Mouse (Mus musculus) limb, embryonic 12.5 days (tissue): ENCODE measurements at regions not wholly inside any gene's neighbourhood (a gene's known extent, or its start where the extent isn't known, plus 50 kb on each side); places are given as distances from the start of the nearest gene placed in this dataset.

Experiments used
- ATAC-seq: fragments of 200-750 bp; cut with Nextera tagmentation; 2 replicates; pipeline ENCODE4 v1.8.0; 2017; ENCODE audit warnings: low read depth, moderate TSS enrichment; ENCODE audit not compliant: insufficient number of reproducible peaks, insufficient read depth, low FRiP score, low TSS enrichment
- H3K27ac ChIP-seq: fragments of 300-500 bp; sonication (generic); 2 replicates; pipeline ENCODE4 v1.5.1; 2016; ENCODE audit warnings: mild to moderate bottlenecking, moderate library complexity
- H3K27me3 ChIP-seq: fragments of 300-500 bp; sonication (generic); 2 replicates; pipeline ENCODE4 v1.6.1; 2016; ENCODE audit warnings: mild to moderate bottlenecking, moderate library complexity
- H3K36me3 ChIP-seq: fragments of 300-500 bp; sonication (generic); 2 replicates; pipeline ENCODE4 v1.6.1; 2016; ENCODE audit warnings: mild to moderate bottlenecking, moderate library complexity
- H3K4me1 ChIP-seq: fragments of 300-500 bp; sonication (generic); replicated peaks from 2 replicates; pipeline ENCODE4 v1.6.1; 2016
- H3K4me2 ChIP-seq: fragments of 300-500 bp; sonication (generic); 2 replicates; pipeline ENCODE4 v1.6.1; 2016; ENCODE audit warnings: mild to moderate bottlenecking, moderate library complexity
- H3K4me3 ChIP-seq: fragments of 300-500 bp; sonication (generic); replicated peaks from 2 replicates; pipeline ENCODE4 v1.5.1; 2016; ENCODE audit warnings: mild to moderate bottlenecking
- H3K9ac ChIP-seq: fragments of 300-500 bp; sonication (generic); replicated peaks from 2 replicates; pipeline ENCODE4 v1.6.1; 2016; ENCODE audit warnings: mild to moderate bottlenecking, moderate library complexity
- H3K9me3 ChIP-seq: fragments of 300-500 bp; sonication (generic); 2 replicates; pipeline ENCODE4 v1.6.1; 2016; ENCODE audit warnings: mild to moderate bottlenecking, moderate library complexity
- WGBS: fragments of 180-500 bp; shearing (Covaris S2); methylation state at CpG from one replicate; pipeline ENCODE4 v1.1.7; 2016; 5-methylcytosine and 5-hydroxymethylcytosine counted together

DNA sequence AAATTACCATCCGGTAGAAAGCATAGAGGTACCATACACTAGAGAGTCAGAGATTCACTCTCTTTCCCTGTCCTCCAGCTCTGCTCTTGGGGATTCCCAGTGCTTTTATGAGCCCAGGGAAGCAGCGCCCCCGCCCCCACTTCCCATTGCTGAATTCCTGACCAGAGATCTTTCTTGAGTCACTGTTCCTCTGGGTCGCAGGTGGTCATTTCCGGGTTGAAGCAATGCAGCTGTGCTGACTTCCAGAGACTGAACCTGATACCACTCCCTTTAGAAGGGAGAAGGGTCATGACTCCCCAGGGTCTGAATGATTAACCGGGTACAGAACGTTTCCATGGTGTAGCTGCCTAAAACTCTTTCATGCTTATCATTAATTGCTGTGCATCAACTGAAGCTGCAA is 128.9 kb downstream of the Cd83 start:
- Histone ChIP-seq H3K27me3 (no peaks in the 10 kb centered on the region), H3K9ac (no peak overlapping the region), H3K27ac (no peak overlapping the region), H3K9me3 (peaks cover 4% of the 10 kb centered on the region; the same call in 1 of the 2 replicates), H3K4me3 (no peak overlapping the region), H3K4me2 (no peak overlapping the region), H3K36me3 (no peaks in the 10 kb centered on the region), H3K4me1 (peaks cover 24% of the 10 kb centered on the region)
- ATAC-seq, result no peak
- WGBS, result 19% methylated on average over 7 of the region's 7 CpGs

DNA sequence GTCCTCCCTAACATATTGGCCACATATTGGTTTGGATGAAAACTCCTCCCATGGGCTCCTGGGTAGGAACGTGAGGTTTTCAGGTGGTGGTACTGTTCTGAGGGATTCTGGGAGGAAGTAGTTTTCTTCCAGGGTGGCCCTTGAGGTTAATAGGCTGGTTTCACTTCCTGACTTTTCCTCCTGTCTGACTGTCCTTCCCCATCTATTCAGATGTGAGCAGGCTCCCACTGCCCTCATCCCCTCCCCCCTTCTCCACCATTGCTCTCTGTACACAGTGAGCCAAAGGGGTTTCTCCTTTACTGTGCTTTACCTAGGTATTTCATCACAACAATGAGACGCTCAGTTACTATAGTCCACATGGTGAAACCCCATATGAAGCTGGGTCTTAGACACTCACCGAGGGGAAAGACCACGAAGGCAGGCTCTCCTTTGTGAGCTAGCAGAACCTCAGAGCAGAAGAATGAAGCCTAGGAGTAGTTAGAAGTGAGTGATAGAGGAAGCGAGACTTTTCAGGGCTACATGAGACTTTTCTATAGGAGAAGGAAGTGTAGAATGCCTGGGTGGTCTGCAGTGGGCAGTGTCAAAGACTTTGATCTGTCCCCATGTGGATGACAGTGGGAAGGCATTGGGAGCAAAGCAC is 135.3 kb downstream of the Cd83 start:
- ATAC-seq, result no peak
- no peaks in the 10 kb centered on the region for H3K4me1 ChIP-seq
- 80% methylated on average over 5 of the region's 5 CpGs for WGBS

DNA sequence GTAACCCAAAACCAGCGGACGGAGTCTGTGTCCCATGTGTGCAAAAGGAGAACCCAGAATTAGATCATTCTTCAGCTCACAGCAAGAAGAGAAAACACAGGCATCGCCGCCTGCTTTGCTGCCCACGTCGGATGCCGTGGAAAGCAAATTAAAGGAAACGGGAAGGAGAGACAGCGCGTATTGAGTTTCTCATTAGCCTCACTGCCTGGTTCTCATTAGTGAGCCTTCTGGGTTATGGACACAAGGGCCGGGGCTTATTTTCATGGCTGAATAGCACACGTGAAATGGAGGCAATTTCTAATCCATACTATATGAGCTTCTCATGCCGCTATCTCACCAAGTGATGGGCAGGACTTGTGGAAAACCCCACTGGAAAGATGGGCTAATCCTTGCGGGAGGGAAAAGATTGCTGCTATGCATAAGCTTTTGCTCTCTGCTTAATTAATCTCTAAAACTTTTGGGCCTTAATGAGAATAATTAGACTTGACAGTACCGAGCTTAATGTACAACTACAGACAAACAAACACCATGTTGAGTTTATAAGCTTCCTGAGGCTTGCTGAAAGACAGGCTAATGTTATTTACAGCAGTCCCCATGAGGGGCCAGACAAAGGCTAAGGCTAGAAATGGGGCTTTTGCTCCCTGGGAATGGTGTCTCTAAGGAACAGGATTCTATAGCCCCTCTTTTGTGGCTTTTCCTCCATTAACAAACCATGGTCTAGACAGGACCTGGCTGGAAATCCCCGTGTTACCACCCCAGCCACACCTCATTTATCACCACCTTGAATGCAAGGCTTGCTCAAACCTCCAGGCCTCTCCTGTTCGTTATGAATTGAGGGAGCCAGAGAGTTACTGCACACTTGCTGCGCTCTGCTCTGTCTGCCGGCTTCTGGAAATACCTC is 145.8 kb downstream of the Cd83 start:
- no peaks in the 10 kb centered on the region for H3K36me3 ChIP-seq
- H3K4me2 ChIP-seq, result no peak overlapping the region
- peaks cover 38% of the 10 kb centered on the region for H3K4me1 ChIP-seq
- H3K9ac ChIP-seq, result peak overlapping the region; percentile 27; the same call in 1 of the 2 replicates
- H3K27me3 ChIP-seq, result no peaks in the 10 kb centered on the region
- peaks cover 8% of the 10 kb centered on the region; the same call in 1 of the 2 replicates for H3K9me3 ChIP-seq
- H3K4me3 ChIP-seq, result no peak overlapping the region
- ATAC-seq, result no peak
- H3K27ac ChIP-seq, result peak overlapping the region; percentile 87
- 12% methylated on average over 19 of the region's 19 CpGs for WGBS

More for the DNA sequence above, 135.3 kb downstream of the Cd83 start:
- Histone ChIP-seq H3K4me2 (no peak overlapping the region), H3K27ac (no peak overlapping the region), H3K9ac (no peak overlapping the region), H3K9me3 (no peaks in the 10 kb centered on the region), H3K36me3 (no peaks in the 10 kb centered on the region), H3K27me3 (no peaks in the 10 kb centered on the region), H3K4me3 (no peak overlapping the region)

- Histone ChIP-seq H3K9ac (no peak overlapping the region), H3K27ac (peak overlapping the region; percentile 57; the same call in 1 of the 2 replicates), H3K4me2 (no peak overlapping the region), H3K4me1 (peaks cover 40% of the 10 kb centered on the region), H3K9me3 (peaks cover 8% of the 10 kb centered on the region; the same call in 1 of the 2 replicates), H3K27me3 (no peaks in the 10 kb centered on the region), H3K36me3 (no peaks in the 10 kb centered on the region), H3K4me3 (no peak overlapping the region)
- no peak for ATAC-seq
- 31% methylated on average over 7 of the region's 7 CpGs for WGBS
Observed at GRCm38 (mm10) chr13:43932946-43933345, 148.4 kb downstream of the Cd83 start.

DNA sequence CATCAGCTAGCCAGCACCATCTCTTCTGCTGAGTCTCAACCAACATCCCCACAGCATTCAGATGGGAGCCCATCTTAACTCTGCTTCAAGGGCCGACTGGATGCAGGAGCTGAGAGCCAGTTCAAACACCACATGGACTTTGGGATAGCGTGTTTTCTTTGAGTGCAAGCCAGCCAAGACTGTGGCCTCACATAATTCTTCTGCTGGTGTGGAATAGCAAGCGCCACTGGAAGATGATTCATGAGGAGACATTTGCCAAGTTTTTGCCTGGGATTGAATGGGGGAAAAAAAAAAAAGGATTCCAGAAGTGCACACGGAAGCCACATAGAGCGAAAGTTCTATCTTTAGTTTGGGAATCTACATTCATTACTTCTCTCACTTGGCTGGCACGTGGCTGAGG is 150.7 kb downstream of the Cd83 start:
- no peak for ATAC-seq
- H3K4me2 ChIP-seq, result no peak overlapping the region
- H3K36me3 ChIP-seq, result no peaks in the 10 kb centered on the region
- no peak overlapping the region for H3K9ac ChIP-seq
- no peaks in the 10 kb centered on the region for H3K27me3 ChIP-seq
- 87% methylated on average over 6 of the region's 6 CpGs for WGBS
- H3K4me3 ChIP-seq, result no peak overlapping the region
- peaks cover 47% of the 10 kb centered on the region for H3K4me1 ChIP-seq
- no peaks in the 10 kb centered on the region for H3K9me3 ChIP-seq
- no peak overlapping the region for H3K27ac ChIP-seq

DNA sequence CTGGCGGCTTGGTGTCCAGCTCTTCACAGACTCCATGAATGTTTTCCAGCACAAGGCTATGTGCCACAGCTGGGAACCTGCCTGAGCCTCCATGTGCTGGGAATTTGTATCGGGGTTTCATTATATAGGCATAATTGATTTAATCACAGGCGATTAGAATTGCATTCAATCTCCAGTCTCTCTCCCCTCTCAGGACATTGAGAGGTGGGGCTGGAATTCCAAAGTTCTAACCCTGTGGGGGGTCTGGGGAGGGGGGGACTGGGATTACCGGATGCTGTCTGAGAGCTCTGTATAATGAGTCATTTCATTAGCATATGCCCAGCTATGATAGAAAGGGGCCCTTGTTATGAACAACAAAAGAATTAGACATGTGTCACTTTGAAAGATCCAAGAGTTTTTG is 151.9 kb downstream of the Cd83 start:
- H3K9me3 ChIP-seq, result no peaks in the 10 kb centered on the region
- ATAC-seq, result no peak
- 53% methylated on average over 4 of the region's 4 CpGs for WGBS
- no peak overlapping the region for H3K4me3 ChIP-seq
- peaks cover 38% of the 10 kb centered on the region for H3K4me1 ChIP-seq
- H3K27ac ChIP-seq, result no peak overlapping the region
- H3K27me3 ChIP-seq, result no peaks in the 10 kb centered on the region
- no peak overlapping the region for H3K9ac ChIP-seq
- no peak overlapping the region for H3K4me2 ChIP-seq
- H3K36me3 ChIP-seq, result no peaks in the 10 kb centered on the region

DNA sequence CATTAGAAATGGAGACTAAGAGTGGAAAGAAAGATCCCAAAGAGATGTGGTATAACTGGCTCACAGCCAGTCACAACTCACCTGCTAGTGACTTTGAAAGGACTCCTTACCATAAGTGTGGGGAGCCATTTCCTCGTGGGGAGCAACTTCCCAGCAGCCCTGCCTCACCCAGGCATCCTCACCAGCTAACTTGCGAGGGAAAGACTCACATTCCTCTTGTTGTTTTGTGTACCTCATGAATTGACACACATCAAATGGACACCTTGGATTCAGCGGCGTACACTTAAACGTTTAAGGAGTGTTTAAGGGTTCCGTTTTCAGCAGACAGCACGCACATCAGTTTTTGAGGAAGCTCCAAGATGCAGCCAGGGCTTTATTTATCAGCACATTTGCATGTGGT is 154.0 kb downstream of the Cd83 start:
- Histone ChIP-seq H3K36me3 (no peaks in the 10 kb centered on the region), H3K9ac (no peak overlapping the region), H3K27me3 (no peaks in the 10 kb centered on the region), H3K4me1 (peaks cover 26% of the 10 kb centered on the region), H3K9me3 (no peaks in the 10 kb centered on the region), H3K4me3 (no peak overlapping the region), H3K27ac (no peak overlapping the region), H3K4me2 (no peak overlapping the region)
- ATAC-seq, result no peak
- 78% methylated on average over 7 of the region's 7 CpGs for WGBS

GRCm38 (mm10) chr13:43939375-43939774 is 154.8 kb downstream of the Cd83 start:
- no peaks in the 10 kb centered on the region for H3K27me3 ChIP-seq
- H3K36me3 ChIP-seq, result no peaks in the 10 kb centered on the region
- H3K9me3 ChIP-seq, result no peaks in the 10 kb centered on the region
- no peak overlapping the region for H3K4me3 ChIP-seq
- peaks cover 33% of the 10 kb centered on the region for H3K4me1 ChIP-seq
- no peak overlapping the region for H3K4me2 ChIP-seq
- no peak overlapping the region for H3K9ac ChIP-seq
- no peak for ATAC-seq
- 45% methylated on average over 4 of the region's 4 CpGs for WGBS
- no peak overlapping the region for H3K27ac ChIP-seq

DNA sequence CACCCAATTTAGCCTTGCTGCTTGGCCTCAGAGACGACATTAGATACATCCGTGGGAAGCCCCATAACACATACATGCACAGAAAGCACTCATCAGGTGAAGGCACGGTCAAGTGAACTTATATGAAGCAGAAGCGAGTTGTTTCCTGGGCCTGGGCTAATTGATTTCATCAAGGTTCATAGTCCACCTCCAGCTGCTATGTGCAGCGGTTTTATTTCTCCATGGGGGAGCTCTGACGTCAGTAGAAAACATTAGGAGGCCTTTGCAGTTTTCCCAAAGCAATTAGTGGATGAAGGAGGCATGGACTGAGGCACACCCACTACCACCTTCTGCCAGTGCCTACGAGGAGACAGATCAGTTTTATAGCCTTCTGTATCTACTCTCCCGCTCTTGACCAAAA is 157.2 kb downstream of the Cd83 start:
- ATAC-seq, result no peak
- H3K36me3 ChIP-seq, result no peaks in the 10 kb centered on the region
- no peak overlapping the region for H3K4me3 ChIP-seq
- peaks cover 31% of the 10 kb centered on the region for H3K4me1 ChIP-seq
- no peaks in the 10 kb centered on the region for H3K27me3 ChIP-seq
- WGBS, result 47% methylated on average over 8 of the region's 8 CpGs
- no peaks in the 10 kb centered on the region for H3K9me3 ChIP-seq
- no peak overlapping the region for H3K27ac ChIP-seq
- H3K9ac ChIP-seq, result no peak overlapping the region
- no peak overlapping the region for H3K4me2 ChIP-seq

DNA sequence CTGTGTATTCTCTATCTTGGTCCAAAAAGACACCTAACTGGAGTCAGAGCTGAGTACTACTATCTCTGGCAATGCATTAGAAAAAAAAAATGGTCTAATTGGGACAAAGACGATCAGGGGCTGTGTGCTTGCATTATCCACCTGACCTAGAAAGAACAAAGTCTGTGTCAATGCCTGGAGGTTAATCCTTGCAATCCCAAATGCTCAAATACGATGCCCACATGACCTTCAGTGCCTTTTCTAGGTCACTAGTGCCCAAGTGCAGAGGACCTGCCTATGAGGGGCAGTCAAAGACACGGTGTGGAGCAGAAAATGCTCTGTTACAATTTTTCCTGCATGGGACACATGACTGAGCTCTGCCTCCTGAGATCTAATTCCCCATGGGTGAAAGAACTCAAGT is 164.0 kb downstream of the Cd83 start:
- no peak for ATAC-seq
- 85% methylated on average over 3 of the region's 3 CpGs for WGBS
- no peaks in the 10 kb centered on the region for H3K9me3 ChIP-seq
- no peaks in the 10 kb centered on the region for H3K36me3 ChIP-seq
- H3K9ac ChIP-seq, result no peak overlapping the region
- H3K4me2 ChIP-seq, result no peak overlapping the region
- 0 out of 2 replicates have a peak, but pooled peaks cover 4% of the 10 kb centered on the region for H3K27me3 ChIP-seq
- H3K27ac ChIP-seq, result no peak overlapping the region
- H3K4me3 ChIP-seq, result no peak overlapping the region
- peaks cover 8% of the 10 kb centered on the region for H3K4me1 ChIP-seq

- Histone ChIP-seq H3K27ac (no peak overlapping the region), H3K36me3 (no peaks in the 10 kb centered on the region), H3K4me3 (no peak overlapping the region), H3K4me1 (0 out of 2 replicates have a peak, but pooled peaks cover under 1% of the 10 kb centered on the region), H3K27me3 (0 out of 2 replicates have a peak, but pooled peaks cover 4% of the 10 kb centered on the region), H3K9me3 (no peaks in the 10 kb centered on the region), H3K9ac (no peak overlapping the region), H3K4me2 (no peak overlapping the region)
- WGBS, result 48% methylated on average over 15 of the region's 15 CpGs
- no peak for ATAC-seq
Observed at GRCm38 (mm10) chr13:43949740-43950643, 165.4 kb downstream of the Cd83 start.
